Mouse (Mus musculus): ENCODE data around the gene Gm37240.
A peak's percentile ranks its signal among the peaks of the same experiment; 100 is the strongest.

Gene Gm37240

DNA sequence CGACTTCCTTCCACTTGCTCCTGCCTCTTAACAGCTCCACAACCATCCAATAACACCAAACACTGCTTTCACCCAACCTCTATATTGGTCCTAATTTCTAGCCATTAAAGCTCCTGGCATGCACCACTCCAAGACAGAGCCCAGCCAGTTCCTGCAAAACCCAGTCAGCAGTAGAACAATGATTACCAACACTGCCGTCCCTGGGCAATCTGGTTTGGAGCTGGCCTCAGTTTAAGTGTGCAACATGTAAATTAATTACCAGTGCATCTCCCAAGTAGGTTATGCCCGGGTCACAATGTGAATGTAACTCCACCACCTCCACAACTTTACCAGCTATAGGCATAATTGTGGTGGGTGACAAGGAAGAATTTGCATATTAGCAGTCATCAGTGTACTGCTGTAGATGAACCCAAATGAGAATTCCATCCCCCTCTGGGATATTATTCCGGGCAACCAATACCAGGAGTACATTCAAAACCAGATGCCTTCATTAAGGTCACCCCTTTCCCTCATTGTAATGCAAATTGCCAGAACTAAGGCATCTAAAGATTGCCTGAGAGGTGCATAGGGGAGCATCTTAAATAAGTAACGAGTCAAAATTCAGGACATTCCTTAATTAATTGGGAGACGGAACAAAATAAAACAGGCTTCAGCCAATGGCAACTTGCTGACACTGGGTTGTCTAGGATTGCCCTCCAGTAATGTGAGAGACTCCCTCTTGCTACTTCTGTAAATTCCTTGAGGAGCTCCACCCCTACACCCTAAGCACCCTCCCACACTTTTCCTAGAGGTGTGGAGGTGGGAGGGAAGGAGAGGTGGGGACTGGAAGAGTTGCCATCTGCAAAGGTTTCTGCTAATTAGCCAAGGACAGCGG lies 549.2 kb downstream of the Gm37240 start:
- no peak for DNase-seq

DNA sequence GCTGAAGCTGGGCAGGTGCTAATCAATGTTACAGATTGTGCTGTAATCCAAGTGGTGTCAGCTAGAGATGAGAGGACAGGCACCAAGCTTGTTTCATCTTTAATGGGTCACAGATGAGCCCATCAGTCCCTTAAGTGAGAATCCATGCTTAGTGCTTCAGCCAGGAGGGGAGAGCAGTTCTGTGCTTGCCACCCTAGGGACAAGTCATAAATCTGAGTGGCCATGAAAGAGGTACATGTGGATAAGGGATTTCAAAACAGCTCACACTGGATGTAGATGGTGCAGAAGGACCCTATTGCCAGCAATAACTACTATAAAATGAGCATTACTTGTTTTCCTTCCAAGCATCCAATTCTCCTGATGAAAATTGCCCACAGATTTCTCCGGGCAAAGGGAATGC lies 551.8 kb downstream of the Gm37240 start:
- no peak for DNase-seq

DNA sequence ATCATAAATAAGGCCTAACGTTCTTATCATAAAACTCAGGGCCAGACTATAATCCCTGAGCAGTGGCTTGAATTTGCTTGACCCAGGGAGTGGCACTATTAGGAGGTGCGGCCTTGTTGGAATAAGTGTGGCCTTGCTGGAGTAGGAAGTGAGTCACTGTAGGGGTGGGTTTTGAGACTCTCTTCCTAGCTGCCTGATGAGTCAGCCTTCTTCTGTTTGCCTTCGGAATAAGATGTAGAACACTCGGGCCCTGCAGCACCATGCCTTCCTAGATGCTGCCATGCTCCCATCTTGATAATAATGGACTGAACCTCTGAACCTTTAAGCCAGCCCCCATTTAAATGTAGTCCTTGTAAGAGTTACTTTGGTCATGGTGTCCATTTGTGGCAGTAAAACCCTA lies 555.0 kb downstream of the Gm37240 start:
- no peak for DNase-seq

DNA sequence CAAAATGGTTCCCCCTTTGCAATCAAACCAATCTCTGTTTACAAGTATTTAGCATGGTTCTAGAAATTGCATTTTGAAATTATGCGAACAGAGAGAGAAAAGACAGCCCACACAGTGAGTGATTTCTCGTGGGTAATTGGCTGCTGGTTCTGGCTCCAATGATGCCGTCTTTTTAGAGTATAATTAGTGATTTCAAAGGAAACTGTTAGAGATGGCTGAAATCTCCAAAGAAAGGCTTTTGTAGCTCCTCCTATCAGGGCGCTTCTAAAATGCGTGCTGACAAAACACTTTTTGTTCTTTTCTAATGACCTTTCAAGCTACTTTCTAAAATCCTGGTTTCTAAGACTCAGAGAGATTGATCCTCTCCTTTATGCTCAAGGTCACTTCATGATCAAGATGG lies 569.1 kb downstream of the Gm37240 start:
- DNase-seq: no peak

DNA sequence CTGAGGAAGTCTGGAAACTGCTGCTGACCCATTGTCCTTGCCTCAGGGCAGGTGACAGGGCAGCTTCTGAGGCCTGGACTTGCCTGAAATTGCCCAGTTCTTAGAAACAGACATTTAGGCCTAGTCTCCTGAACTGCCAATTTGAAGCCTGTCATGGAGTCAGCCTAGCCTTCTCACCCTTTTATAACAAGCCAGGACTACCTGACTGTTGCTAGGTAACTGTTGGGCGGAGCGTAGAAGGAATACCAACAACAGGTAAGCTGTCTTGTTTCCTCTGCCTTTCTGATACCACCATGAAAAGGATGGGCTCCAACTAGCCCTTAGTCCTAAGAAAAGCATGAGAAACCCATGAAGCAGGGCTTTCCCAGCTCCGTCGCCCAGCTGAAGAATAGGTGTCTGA lies 570.0 kb downstream of the Gm37240 start:
- no peak for DNase-seq

DNA sequence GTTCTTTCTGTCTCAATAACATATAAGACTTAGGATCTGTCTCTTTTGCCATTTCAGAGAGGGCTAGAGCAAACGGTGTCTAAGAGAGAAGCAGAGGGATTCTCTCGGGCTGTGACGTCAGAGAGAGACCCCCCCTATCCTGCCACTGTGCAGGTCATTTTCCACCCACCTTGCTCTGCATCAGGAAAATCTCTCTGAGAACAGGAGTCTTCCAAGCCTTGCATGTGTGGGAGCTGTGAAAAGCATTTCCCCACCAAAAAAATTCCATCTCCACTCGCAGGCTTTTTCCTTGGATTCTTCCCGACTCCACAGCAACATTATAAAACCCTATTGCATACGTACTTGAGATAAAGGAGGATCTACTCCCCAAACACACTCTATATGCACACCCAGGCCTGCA lies 572.4 kb downstream of the Gm37240 start:
- no peak for DNase-seq

DNA sequence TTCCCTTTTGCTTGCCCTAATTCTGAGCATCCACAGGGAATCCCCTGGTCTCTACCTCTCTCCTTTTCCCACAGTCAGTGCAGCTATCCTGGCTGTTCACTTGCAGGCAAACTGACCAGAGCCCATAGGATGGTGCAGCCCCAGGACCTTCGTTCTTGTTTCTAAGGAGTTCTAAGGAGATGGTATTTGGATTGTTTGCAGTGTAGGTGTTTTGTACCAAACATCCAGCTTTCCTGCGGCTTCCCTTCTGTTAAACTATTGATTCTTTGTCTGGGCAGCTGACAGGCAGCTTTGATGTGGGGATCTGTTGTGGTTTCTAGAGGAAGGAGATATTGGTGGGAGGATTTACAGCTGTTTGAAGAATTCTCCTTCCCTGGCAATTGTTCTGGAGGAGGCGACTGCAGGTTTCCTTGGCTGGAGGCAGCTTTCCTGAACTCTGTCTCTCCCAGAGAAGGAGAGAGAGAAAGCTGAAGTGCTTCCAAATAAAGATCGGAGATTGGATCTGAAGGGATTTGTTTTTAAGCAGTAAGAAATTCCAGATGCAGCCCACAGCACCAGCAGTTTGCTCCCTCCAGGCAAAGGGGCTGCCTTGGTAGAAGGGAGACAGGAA lies 573.6 kb downstream of the Gm37240 start:
- no peak for DNase-seq

DNA sequence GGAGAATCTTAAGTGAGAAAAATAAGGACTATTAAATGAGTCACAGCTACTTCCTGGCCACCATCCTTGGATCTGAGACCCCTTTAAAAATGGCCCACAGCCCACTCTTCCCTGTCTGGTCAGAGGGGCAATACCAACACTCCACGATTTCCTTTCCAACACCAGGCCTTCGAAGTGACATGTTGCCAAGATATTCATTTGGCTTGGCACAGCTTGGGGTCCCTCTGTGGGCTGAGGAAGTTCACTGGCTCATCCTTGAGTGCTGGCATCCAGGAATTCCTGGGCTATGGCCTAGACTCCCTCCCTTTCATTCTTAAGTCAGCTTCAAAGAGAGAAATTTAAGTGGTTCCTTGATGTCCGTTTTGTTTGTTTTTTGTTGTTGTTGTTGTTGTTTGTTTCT lies 576.1 kb downstream of the Gm37240 start:
- DNase-seq: no peak

DNA sequence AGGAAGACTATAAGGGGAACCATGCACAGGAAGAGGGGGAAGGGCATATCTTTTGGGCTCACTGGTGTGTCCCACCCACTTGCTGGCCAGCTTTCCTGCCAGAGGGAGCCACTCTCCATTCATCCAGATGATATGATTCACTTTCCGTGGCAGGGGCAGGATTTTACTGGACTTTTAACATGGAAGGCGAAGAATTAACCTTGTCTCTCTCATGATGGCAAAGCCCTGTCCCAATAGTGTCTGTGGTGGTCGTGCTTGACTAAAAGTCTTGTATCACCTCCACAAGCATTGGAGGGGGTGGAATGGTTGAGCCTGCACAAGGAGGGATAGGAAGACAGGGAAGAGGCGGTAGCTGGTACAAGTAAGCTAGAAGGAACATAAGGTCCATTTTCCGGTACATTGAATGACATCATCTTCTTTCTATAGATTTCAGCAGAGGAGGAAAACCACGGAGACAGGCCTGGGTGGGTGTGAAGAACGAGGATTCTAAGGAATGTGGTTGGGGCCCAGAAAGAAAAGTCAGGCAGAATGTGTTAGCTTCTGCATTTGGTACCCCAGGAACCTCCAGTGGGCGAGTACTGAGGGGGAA lies 576.8 kb downstream of the Gm37240 start:
- no peak for DNase-seq

DNA sequence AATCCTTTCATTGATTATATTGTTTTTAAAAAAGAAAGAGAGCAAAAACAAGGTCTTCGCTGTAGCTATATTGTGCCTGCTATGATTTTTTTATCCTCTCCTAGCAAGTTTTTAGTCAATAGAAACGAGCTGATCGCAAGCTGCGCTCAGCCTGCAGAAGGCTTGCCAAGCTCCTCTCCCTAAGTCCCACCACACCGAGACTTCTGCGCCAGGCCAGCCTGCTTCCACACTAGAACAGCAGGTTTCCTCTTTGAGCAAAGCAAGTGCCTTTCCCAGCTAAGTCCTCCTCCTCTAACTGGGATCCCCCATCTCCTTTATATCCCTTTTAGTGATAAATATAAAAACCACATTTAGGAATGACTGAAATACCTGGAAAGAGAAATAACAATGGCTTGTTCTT lies 578.1 kb downstream of the Gm37240 start:
- DNase-seq: no peak

DNA sequence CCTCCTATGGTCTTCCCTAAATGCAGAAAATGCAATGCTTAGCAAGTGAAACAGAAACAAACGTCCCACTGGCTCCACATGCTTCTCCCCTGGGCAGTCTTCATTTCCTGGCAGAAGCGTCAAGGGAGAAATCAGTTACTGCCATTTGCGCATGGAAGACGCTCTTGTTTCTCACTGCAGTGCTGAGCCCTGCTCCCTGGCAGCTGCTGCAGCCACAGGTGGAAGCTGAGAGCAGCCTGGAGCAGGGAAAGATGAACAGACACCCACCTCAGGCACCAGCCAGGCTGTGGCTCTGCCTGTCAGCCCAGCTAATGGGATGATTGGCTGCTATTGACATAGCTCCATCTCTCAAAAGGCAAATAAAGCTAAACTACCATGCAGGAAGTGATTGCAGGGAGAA lies 578.6 kb downstream of the Gm37240 start:
- no peak for DNase-seq

DNA sequence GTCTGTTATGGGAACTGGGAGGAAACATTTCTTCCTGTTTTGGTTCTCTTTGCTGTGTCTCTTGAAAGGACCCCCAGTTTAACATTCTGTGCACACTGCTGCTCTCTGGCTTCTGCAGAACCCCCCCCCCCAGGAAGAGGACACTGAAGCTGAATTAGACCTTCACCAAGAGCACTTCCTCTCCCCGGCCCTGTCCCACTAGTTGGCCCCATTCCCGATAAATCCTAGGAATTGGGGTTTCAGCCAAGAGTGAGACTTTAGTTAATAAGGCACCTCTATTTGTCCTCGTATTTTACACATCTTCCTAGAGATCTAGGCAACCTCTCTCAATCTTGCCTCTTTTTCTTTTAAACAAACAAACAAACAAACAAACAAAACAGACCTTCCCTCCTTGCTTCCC lies 585.5 kb downstream of the Gm37240 start:
- no peak for DNase-seq

DNA sequence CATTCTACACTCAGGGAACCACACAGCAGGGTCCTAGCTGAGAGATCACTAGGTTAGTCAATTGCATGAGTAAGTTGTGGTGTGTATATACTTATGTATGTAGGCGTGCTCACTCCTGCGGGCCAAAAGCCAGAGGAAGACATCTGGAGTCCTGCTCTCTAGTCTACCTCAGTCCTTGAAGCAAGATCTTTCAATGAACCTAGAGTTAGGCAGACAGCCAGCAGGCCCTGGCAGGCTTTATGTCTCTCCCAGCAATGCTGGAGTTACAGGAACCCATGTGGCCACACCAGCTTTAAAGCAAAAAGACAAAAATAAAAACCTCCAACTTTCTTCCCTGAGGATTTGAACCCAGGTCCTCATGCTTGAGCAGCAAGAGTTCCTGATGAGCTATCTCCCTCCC lies 586.0 kb downstream of the Gm37240 start:
- no peak for DNase-seq

DNA sequence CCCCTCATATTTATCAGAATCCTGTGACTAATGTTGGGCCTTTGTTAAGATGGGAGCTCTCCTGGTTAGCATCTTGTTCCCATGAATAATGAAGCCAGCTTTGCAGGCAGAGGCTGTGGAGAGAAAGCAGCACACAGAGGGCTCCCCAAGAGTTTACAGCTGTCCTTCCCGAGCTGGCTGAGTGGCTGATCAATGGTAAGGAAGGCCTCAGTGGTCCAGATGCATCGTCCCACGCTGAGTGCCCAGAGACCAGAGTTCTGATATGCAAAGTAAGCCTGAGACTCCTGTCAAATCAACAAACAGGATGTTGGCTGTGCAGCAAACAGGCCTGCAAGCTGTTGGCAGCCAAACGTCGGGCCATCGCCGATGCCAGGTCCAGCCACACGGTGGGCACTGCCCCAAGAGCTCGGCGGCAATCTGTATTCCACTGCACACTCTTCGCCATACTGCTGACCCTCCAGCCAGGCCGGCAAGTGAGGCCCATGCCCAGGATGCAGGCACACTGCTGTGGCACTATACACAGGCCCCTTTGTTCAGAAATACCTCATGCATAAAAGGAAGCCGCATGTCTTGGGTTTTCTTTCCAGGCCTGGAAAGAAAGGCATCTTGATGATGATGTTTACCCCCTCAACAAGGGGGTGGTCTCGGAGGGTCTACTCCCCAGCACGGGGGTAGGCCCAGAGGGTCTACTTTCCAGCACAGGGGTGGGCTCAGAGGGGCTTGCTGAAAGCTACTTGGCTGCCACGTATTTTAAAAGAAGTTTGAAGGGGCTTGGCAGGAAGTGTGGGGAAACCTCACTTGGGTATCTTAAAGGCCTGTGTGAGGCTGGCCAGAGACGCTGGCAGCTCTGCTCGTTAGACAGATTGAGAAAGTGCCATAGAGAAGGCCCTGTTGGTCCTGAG lies 587.4 kb downstream of the Gm37240 start:
- no peak for DNase-seq

DNA sequence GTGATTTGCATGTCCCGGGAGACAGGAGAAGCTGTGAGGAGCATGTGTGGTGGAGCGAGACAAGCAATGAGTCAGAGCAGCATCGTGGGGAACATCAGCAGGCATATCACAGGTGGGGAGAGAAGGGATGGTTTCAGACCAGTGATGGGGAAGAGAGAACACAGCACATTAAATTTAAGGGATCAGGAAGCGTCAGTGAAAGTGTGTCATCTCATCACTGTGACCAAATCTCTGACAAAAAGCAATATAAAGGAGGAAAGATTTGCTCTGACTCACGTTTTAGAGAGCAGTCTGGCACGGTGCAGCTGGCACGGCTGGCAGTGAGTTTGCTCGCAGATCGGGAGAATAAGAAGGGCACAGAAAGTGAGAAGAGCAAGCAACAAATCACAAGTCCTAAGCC lies 592.1 kb downstream of the Gm37240 start:
- DNase-seq: no peak

DNA sequence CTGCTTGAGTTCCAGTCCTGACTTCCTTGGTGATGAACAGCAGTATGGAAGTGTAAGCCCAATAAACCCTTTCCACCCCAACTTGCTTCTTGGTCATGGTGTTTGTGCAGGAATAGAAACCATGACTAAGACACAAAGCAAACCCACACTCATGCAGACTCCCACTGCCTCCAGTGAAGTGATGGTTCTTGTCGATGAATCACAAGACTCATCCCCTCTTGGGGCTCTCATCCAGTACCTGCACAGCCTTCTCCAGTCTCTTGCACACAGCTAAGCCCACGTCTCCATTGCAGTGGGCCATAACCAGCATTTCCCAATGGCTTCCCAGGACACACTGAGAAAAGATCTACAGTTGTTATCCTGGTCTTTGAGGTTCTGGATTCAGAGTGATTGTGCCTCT lies 599.7 kb downstream of the Gm37240 start:
- DNase-seq: no peak

DNA sequence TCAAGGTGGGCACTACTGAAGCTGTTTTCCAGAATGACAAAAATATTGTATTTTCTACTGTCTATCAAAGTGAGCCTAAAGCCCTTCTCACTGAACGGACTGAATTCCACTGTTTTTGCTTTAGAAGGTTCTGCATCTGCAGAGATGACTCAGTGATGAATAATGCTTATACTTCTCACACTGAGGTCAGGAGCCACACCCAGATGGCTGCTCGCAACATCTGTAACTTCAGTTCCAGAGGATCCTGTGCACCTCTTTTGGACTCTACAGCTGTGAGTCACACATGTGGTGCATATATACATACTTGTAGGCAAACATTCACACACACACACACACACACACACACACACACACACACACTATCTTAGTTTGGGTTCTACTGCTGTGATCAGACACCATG lies 602.8 kb downstream of the Gm37240 start:
- DNase-seq: no peak

DNA sequence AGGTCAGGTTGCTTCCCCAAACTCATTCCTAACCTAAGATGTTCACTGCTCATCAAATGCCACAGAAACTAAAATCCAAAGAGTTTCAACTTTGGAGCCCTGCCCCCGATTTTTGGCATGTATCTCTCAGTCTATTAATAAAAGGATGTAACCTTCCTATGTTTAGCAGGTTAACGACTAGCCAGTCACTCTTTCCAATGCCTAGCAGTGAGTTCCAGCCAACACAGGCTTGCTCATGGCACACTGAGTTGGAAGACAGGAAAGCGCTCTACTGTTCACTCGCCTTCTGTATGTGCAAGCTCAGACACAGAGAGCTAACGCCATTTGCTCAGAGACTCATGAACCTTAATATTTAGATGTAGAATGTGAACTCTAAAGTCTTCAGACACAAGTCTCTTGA lies 604.5 kb downstream of the Gm37240 start:
- no peak for DNase-seq

DNA sequence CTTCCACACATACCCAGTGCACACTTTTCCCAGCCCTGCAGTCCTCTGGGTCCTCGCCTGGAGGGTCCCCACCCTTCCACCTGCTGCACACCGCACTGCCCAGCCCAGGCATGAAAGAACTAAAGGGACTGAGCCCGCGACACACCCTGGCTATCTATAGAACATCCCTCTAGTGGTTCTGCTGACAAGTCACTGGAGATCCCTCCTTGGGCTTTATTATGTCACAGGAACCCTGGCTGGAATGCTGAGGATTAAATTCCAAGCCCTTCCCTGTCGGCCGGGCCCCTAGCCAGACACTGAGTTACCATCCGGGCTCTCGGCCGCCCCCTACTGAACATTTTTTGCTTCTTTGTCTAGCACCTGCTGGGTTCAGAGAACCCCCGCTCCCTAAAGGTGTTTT lies 612.2 kb downstream of the Gm37240 start:
- peak in 1 of 2 experiments; percentile 5 for DNase-seq

DNA sequence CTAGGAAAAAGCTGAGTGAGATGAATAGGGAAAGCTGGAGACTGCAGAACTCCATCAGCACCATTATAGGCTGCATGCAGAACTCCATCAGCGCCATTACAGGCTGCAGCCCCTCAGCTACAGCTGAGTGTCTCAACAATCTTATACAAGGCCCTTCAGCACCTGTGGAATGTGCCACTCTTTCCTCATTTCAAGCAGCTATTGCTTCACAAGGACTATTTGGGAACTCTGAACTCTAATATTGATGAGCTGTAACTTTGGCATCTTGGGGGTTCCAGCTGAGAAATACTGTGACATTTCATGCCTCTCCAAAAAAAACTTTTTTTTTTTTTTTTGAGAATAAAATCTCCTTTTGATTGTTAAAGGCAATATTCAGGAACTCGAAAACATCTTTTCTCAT lies 615.8 kb downstream of the Gm37240 start:
- DNase-seq: no peak

DNA sequence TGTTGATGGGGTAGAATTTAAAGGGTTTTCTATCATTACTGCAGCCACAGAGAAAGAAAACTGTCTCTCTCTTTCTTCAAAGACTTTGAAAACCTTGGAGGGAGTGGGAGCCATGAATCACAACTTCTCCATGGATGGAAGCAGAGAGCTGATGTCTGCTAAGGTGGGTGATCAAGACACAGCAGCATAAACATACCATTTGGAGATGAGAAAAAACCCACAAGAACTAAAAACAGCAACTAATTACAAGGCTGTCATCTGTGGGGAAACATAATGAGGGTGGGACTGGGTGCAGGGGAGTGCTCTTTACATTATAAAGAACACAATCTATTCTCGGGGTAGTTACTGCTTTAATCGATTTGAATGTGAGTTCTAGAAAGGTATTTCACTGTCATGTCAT lies 622.4 kb downstream of the Gm37240 start:
- no peak for DNase-seq

DNA sequence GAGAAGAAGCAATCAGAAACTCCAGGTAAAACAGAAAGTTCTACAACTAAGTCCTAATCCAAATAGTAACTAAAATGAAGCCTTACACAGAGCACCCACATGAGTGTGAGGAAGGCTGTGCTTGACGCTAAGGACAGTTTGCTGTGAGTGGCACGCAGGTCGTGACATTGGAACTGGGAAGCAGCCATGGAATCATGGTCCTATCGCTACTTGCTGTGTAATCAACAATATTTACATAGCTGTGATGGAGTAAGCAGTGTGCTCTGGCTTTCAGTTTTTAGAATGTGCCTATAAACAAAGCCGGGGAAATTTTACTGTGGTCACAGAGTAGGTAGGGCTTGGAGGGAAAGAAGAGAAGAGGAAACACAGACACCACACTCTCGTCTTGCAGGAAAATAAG lies 622.8 kb downstream of the Gm37240 start:
- no peak for DNase-seq

DNA sequence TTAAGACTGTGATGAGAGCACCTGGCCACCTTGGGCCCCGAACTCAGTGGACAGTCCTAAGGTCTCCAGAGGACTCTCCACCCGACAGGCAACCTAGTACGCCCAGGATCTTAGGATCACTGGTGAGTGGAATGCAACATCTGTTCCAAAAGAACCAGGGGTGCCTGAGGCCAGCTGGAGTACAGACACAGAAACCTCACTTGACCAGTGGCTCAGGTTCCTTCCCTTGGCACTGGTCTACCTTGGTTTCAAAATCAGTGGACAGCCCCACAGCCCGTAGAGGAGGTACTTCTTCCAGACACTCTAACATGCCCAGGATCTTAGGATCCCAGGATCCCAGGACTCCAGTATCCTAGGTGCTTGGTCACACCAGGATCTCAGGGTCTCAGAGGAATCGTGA lies 632.8 kb downstream of the Gm37240 start:
- DNase-seq: no peak

Measured in thymus, postnatal 36 days (tissue).